Mouse (Mus musculus): ENCODE data around the gene Serinc5.

Serinc5 gene

DNA sequence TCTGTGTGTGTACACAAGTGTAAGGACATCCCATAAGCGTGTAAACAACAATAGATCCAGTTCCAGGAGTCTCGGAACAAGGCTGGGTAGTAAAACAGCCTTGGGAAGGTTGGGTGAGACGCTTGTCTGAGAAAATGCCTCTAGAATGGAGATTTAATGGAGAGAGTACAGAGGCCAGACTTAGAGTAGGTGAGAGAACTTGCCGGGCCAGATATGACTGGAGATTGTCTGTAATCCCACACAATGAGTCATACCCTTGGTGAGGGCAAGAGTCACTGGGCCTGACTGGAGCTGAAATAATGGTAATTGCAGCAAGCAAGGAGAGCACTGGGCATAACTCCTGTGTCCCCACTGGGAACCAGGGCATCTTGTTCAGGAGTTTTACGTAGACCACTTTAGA, 2.2 kb downstream of the Serinc5 start:
- DNase-seq (ENCODE audit: low spot score) = no peak

- DNase-seq (ENCODE audit: low spot score) = no peak
These were observed 4.3 kb downstream of the Serinc5 start for GRCm38 (mm10) chr13:92615201-92615600.

DNA sequence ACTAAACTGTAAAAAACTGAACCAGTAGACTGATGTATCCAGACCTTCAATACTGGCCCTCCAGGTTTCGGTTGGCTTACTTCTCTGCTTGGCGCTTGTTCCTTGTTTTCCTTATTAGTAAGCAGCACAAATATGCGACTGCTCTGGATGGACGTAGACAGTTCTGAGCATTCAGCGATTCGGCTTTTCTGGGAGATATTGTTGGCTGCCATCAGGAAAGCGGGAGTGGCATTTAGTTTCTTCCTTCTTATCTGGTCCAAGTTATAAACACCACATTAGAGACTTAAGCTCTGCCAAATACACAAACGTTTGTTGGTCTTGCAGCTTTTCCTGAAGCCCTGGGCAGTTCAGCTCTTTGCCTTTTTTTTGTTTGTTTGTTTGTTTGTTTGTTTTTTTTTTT, 5.6 kb downstream of the Serinc5 start:
- DNase-seq (ENCODE audit: low spot score) = no peak

DNA sequence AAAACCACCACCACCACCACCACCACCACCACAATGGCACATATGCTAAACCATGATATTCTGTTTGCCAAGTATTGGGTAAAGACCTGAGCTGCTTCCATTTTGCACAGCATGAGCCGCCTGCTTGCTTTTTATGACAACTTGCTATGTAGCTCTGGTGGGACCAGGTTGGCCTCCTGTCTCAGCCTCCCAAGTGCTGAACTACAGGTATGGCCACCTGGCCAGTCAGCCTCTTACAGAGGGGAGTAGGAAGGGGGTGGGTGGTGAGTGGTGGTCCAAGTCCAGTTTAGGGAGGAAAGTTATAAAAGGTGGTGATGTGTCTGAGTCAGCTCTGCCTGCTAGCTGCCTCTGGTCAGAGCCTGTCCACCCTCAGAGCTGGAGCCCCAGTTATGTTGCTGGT, 15.3 kb downstream of the Serinc5 start:
- no peak for DNase-seq (ENCODE audit: low spot score)

- DNase-seq (ENCODE audit: low spot score) = no peak
These were observed 15.8 kb downstream of the Serinc5 start for GRCm38 (mm10) chr13:92626725-92627124.

GRCm38 (mm10) chr13:92629509-92629908, 18.6 kb downstream of the Serinc5 start:
- DNase-seq (ENCODE audit: low spot score) = no peak

GRCm38 (mm10) chr13:92631450-92631849, 20.6 kb downstream of the Serinc5 start:
- no peak for DNase-seq (ENCODE audit: low spot score)

DNA sequence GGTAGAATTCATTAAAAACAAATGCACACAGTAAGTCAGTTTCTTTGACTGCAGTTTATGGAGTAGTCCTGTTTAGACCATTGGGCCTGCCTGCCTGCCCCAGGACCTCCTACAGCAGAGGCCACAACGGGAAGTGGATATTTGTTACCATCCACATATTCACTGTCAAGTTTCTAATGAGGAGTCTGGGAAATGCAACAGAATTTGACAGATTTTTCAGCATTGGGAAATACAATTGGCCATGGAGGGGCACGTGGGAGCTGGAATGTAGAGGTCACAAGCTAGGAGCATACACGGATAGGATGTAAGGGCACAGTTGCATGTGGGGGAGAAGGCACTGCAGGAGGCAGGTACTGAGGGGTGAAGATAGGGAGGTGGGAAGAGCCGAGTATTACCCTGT, 21.7 kb downstream of the Serinc5 start:
- no peak for DNase-seq (ENCODE audit: low spot score)

GRCm38 (mm10) chr13:92635040-92635439, 24.1 kb downstream of the Serinc5 start:
- no peak for DNase-seq (ENCODE audit: low spot score)

- DNase-seq (ENCODE audit: low spot score) = no peak
These were observed 25.5 kb downstream of the Serinc5 start for GRCm38 (mm10) chr13:92636226-92636909.

- no peak for DNase-seq (ENCODE audit: low spot score)
These were observed 26.0 kb downstream of the Serinc5 start for GRCm38 (mm10) chr13:92636910-92637275.

DNA sequence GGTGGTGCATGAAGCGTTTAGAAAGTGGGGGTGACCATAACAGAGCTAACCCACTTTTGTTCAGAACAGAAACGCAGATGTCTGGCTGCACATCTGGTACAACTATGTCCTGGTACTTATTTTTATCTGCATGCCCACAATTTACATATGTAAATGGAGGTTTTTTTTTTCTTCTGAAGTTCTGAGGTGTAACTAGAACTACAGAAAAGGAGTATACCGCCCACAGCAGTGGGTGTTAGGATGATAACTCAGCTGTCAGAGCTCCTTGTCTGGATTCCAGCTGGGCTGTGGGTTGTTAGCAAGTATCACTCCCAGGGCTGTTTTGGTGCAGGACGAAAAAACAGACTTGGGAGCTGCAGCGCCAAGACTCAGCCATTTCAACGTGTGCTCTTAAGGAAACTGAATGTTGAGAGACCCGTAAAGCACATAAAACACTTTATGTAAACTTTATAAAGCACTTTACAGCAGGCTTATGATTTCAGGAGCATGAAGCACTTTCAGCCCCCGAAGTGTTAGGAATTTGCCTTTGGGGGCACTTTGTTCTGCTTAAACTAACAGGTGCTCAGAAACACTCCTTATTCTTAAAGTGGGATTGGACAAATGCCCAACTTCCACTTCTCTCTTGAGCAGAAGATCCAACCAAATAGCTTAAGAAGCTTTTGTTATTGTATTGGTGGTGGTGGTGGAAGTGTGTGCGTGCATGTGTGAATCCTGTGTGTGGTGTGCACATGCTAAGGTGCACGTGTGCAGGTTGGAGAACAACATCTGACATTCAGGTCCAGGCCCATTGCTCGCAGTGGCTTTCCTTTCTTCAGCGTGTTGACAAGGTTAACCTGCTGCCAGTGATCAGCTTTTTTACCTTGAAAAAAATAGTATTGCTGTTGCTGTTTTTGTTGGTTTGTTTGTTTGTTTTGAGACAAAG, 28.5 kb downstream of the Serinc5 start:
- DNase-seq (ENCODE audit: low spot score) = no peak

DNA sequence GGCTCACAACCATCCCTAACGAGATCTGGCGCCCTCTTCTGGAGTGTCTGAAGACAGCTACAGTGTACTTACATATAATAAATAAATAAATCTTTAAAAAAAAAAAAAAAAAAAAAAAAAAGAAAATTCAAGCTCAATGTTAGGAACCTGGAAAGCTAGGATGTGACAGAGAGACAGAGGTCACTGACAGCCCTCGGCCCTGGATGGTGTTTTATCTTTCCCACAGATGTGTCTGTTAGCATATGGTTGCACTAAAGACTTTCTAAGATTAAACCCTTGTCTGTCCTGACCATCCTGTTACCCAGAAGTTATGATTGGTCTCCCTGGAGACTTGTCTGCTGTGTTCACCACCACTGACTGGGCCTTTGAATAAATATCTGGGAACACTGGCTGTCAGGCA, 33.3 kb downstream of the Serinc5 start:
- no peak for DNase-seq (ENCODE audit: low spot score)

DNA sequence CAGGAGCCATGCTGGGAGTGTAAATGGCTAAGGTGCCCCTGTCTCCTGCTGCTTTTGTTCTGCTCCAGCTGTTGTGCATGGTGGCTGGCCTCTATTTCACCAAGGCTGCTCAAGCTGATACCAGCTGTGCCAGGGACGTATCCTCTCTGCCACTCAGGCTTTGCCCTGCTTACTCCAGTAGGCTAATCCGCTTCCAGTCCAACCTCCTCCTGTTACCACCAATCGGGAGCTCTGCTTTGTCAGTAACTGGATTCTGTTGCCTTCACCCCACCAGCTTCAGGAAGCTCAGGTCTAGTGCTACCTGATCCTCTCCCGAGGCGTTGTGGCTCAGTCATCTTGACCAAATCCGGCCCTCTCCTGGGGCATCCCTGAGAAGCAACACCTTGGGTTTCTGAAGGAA, 33.9 kb downstream of the Serinc5 start:
- DNase-seq (ENCODE audit: low spot score) = no peak

DNA sequence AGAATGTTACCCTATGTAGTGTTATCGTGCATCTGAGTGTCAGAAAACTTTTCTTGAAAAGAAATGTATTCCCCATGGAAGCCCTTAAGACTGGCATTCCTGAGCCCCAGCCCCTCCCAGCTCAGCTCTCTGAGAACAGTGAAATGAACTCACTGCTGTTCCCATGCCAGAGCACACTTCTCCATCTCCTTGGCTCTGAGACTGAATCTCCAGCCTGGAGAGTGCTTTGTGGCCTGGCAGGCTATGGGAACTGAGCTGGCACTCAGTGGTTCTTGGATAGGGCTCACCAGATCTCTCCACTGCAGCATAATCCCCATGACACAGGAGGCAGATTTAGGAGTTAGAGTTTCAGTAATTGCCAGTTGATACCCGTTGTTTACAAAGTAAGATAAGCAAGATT, 36.8 kb downstream of the Serinc5 start:
- DNase-seq (ENCODE audit: low spot score) = no peak

DNA sequence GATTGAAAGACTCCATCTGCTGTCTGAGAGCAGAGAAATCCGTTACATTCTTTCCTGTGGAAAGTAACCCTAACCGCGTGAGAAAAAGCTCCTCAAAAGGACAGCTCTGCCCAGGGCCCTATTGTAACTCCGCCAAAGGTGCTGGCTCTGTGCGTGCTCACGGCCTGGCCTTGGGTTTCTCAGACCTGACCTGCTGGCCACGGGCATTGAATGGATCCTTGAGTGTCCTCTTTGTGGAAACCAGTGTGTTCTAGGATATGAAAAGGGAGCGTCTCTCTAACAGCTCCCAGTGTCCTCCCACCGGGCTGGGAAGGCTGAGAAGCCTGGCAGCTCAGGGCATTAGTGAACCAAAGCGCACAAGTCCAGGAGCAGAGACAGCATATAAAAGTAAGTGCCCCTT, 38.2 kb downstream of the Serinc5 start:
- DNase-seq (ENCODE audit: low spot score) = no peak

GRCm38 (mm10) chr13:92650956-92651355, 40.1 kb downstream of the Serinc5 start:
- no peak for DNase-seq (ENCODE audit: low spot score)

GRCm38 (mm10) chr13:92652498-92652897, 41.6 kb downstream of the Serinc5 start:
- no peak for DNase-seq (ENCODE audit: low spot score)

GRCm38 (mm10) chr13:92653283-92653682, 42.4 kb downstream of the Serinc5 start:
- no peak for DNase-seq (ENCODE audit: low spot score)

- DNase-seq (ENCODE audit: low spot score) = no peak
These were observed 46.1 kb downstream of the Serinc5 start for GRCm38 (mm10) chr13:92656815-92657513.

GRCm38 (mm10) chr13:92659611-92660010, 48.7 kb downstream of the Serinc5 start:
- no peak for DNase-seq (ENCODE audit: low spot score)

- DNase-seq (ENCODE audit: low spot score) = no peak
These were observed 51.8 kb downstream of the Serinc5 start for GRCm38 (mm10) chr13:92662555-92663286.
